Mouse (Mus musculus) bone marrow, adult 2 months (tissue): ENCODE data around the gene Cmtm4.

Source experiments
- CTCF ChIP-seq: fragments of 200-500 bp; IDR thresholded peaks from 2 replicates; pipeline ENCODE4 v1.5.1; 2011; ENCODE audit warnings: low read length, control low read depth; ENCODE audit not compliant: control insufficient read depth, insufficient read depth
- POLR2A ChIP-seq: fragments of 200-500 bp; IDR thresholded peaks from 2 replicates; pipeline ENCODE4 v1.6.1; 2011; ENCODE audit warnings: low read depth, mild to moderate bottlenecking, control low read depth, low read length, borderline replicate concordance; ENCODE audit not compliant: control insufficient read depth

DNA sequence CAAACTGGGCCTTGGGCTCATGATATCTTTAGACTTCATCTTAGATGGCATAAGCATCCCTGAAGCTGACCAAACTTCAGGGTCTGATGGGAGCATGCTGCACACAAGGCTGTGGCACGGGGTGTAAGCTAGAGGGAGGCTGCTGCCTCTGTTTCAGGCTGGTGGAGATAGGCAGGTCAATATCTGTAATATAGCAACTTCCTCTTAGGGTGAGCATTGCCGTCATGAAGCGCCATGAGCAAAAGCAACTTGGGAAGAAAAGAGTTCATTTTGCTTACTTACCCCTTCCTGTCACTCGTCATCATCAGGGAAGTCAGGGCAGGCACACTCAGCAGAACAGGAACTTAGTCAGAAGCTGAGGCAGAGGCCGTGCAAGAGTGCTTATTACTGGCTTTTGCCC, 61.8 kb downstream of the Cmtm4 start:
- TF ChIP-seq POLR2A = no peak
- TF ChIP-seq CTCF = no peak
